Mouse (Mus musculus): ENCODE measurements at regions not wholly inside any gene's neighbourhood (a gene's known extent, or its start where the extent isn't known, plus 50 kb on each side); places are given as distances from the start of the nearest gene placed in this dataset.
A peak's percentile ranks its signal among the peaks of the same experiment; 100 is the strongest.
"Not testable (repeated sequence)": the region's sequence is repeated elsewhere in the genome, so short reads cannot be mapped to it uniquely, and the experiment has no call there.

- DNase-seq (ENCODE audit: low spot score in 2 of 2) = not testable (repeated sequence)
Measured at GRCm38 (mm10) chr16:21102033-21102432, 51.8 kb downstream of the Teddm3 start.

- not testable (repeated sequence) for DNase-seq (ENCODE audit: low spot score in 2 of 2)
Measured at GRCm38 (mm10) chr16:21100126-21100525, 53.7 kb downstream of the Teddm3 start.

GRCm38 (mm10) chr16:21074779-21075148, 79.0 kb downstream of the Teddm3 start:
- no peak for DNase-seq (ENCODE audit: low spot score in 2 of 2)

GRCm38 (mm10) chr16:21074082-21074778, 79.6 kb downstream of the Teddm3 start:
- DNase-seq (ENCODE audit: low spot score in 2 of 2) = not testable (repeated sequence)

- DNase-seq (ENCODE audit: low spot score in 2 of 2) = no peak
Measured at GRCm38 (mm10) chr16:21060211-21060610, 93.6 kb downstream of the Teddm3 start.

GRCm38 (mm10) chr16:21054772-21055171, 99.0 kb downstream of the Teddm3 start:
- no peak for DNase-seq (ENCODE audit: low spot score in 2 of 2)

- not testable (repeated sequence) for DNase-seq (ENCODE audit: low spot score in 2 of 2)
Measured at GRCm38 (mm10) chr16:21022087-21022486, 131.7 kb downstream of the Teddm3 start.

GRCm38 (mm10) chr16:21004871-21005270, 148.9 kb downstream of the Teddm3 start:
- no peak for DNase-seq (ENCODE audit: low spot score in 2 of 2)

- DNase-seq (ENCODE audit: low spot score in 2 of 2) = no peak
Measured at GRCm38 (mm10) chr16:21001126-21001525, 152.7 kb downstream of the Teddm3 start.

- no peak for DNase-seq (ENCODE audit: low spot score in 2 of 2)
Measured at GRCm38 (mm10) chr16:20990524-20990923, 163.3 kb downstream of the Teddm3 start.

- no peak for DNase-seq (ENCODE audit: low spot score in 2 of 2)
Measured at GRCm38 (mm10) chr16:20975406-20975805, 178.4 kb downstream of the Teddm3 start.

GRCm38 (mm10) chr16:20972442-20972841, 181.4 kb downstream of the Teddm3 start:
- DNase-seq (ENCODE audit: low spot score in 2 of 2) = no peak

- DNase-seq (ENCODE audit: low spot score in 2 of 2) = peak in 1 of 2 experiments; percentile 10
Measured at GRCm38 (mm10) chr16:20958905-20959304, 194.9 kb downstream of the Teddm3 start.

GRCm38 (mm10) chr16:20936722-20937121, 202.4 kb upstream of the Thpo start:
- no peak for DNase-seq (ENCODE audit: low spot score in 2 of 2)

GRCm38 (mm10) chr16:20934846-20935245, 200.5 kb upstream of the Thpo start:
- not testable (repeated sequence) for DNase-seq (ENCODE audit: low spot score in 2 of 2)

- not testable (repeated sequence) for DNase-seq (ENCODE audit: low spot score in 2 of 2)
Measured at GRCm38 (mm10) chr16:20930003-20930402, 195.7 kb upstream of the Thpo start.

- not testable (repeated sequence) for DNase-seq (ENCODE audit: low spot score in 2 of 2)
Measured at GRCm38 (mm10) chr16:20925776-20926175, 191.5 kb upstream of the Thpo start.

GRCm38 (mm10) chr16:20910864-20911263, 176.6 kb upstream of the Thpo start:
- not testable (repeated sequence) for DNase-seq (ENCODE audit: low spot score in 2 of 2)

GRCm38 (mm10) chr16:20908467-20909351, 174.4 kb upstream of the Thpo start:
- peak; percentile 14 to 15 for DNase-seq (ENCODE audit: low spot score in 2 of 2)

- DNase-seq (ENCODE audit: low spot score in 2 of 2) = peak; percentile 6 to 35
Measured at GRCm38 (mm10) chr16:20895734-20896133, 161.4 kb upstream of the Thpo start.

- DNase-seq (ENCODE audit: low spot score in 2 of 2) = no peak
Measured at GRCm38 (mm10) chr16:20871726-20872125, 137.4 kb upstream of the Thpo start.

- no peak for DNase-seq (ENCODE audit: low spot score in 2 of 2)
Measured at GRCm38 (mm10) chr16:20866771-20867170, 132.5 kb upstream of the Thpo start.

GRCm38 (mm10) chr16:20861256-20861655, 126.9 kb upstream of the Thpo start:
- no peak for DNase-seq (ENCODE audit: low spot score in 2 of 2)
